Mouse (Mus musculus) left cerebral cortex, adult 2 months (tissue): ENCODE measurements at regions not wholly inside any gene's neighbourhood (a gene's known extent, or its start where the extent isn't known, plus 50 kb on each side); places are given as distances from the start of the nearest gene placed in this dataset.
A peak's percentile ranks its signal among the peaks of the same experiment; 100 is the strongest.

Experiments
- DNase-seq, 2 experiments: peaks; one replicate each; pipeline ENCODE4 v3.0.0; 2021 to 2022; ENCODE audit warnings: low spot score in 2 of 2, mixed read lengths in 1 of 2; ENCODE audit errors: extremely low spot score in 1 of 2
- H3K27ac ChIP-seq: fragments of 200-600 bp; 2 replicates; pipeline ENCODE4 v1.8.1; 2022
- H3K4me3 ChIP-seq: fragments of 200-600 bp; 2 replicates; pipeline ENCODE4 v1.8.1; 2022
- CTCF ChIP-seq: fragments of 200-600 bp; IDR thresholded peaks from 2 replicates; pipeline ENCODE4 v1.8.1; 2022; ENCODE audit warnings: antibody characterized with exemption, mild to moderate bottlenecking, moderate library complexity
- intact Hi-C: fragments of 180-260 bp; cut with DNase I; formaldehyde crosslinking; loops from one replicate; pipeline ENCODE4 v1.15.1; 2025

DNA sequence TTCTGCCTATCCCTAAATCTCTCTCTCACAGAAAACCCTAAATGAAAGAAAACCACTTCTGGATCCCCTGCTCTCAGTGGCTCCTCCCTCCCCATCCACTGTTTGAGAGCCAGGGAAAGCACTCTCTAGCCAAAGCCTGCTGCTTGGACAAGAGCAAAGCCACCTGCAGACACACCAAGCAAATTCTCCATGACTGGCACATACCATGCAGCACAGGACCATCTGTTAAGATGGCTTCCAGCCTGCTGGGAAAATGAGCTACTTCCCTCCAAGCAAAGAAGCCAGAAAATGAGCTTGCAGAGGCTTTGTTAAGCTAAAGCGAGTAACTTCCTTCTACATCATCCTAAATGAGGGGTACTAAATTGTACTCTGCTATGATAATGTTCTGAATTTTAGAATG lies 534.6 kb upstream of the Lmcd1 start:
- TF ChIP-seq CTCF, result no peak
- no peak overlapping the region for H3K4me3 ChIP-seq
- DNase-seq, result peak in 1 of 2 experiments; percentile 13
- intact Hi-C loops, result no loop called here
- H3K27ac ChIP-seq, result no peak overlapping the region

DNA sequence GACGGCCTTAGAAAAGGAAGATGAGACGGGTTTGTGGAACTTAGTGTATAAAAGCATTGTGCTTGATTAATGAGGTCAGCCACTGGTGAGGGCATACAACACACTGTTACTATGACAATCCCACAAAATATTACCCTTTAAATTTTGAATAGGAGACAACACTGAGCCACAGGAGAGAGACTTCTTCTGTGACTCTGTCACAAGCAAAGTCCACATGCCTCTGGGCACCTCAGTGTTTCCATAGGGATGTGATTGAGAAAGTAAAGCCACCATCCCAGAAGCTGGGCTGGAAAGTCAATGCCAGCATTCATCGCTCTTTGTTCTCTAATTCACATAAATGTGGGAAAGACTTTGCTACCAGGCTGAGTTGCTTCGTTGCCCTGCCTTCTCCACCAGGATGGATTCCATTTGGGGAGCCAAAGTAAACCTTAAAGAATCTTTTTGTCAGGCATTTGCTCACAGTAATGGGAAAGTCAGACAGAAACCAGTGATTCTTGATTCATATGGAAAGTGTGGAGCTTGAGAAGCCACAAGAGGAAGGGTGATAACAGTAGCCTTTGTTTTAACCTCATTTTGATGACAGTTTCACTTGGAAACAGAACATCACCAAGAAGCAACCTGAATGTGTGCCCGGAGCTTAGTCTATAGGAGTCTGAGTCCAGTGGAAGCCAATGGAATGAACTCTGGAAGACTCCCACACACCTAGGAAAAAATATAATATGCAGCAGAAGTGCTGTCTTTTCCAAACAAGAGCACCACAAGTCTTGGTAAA lies 491.7 kb upstream of the Lmcd1 start:
- intact Hi-C loops, result no loop called here
- TF ChIP-seq CTCF, result no peak
- no peak for DNase-seq
- no peak overlapping the region for H3K27ac ChIP-seq
- H3K4me3 ChIP-seq, result no peak overlapping the region

DNA sequence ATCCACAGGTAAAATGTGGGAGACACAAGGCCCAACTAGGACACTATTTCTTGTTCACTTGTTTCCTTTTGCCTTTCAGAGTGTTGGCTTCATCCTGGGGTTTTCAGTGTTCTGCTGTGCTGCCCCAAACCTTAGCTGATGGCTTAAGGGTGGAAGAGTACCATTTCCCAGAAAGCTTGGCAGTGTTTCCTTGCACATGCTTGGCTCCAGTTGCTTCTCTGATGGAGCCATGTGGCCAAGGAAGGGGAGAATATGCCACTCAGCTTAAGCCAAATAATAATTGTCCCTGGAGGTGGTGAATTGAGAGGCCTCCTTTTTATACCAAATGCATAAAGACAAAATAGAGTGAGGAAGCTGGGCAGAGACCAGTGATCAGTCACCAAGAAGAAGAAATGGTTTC lies 464.9 kb upstream of the Lmcd1 start:
- intact Hi-C loops, result no loop called here
- no peak for DNase-seq
- Histone ChIP-seq H3K27ac (no peak overlapping the region), H3K4me3 (no peak overlapping the region)
- no peak for TF ChIP-seq CTCF

DNA sequence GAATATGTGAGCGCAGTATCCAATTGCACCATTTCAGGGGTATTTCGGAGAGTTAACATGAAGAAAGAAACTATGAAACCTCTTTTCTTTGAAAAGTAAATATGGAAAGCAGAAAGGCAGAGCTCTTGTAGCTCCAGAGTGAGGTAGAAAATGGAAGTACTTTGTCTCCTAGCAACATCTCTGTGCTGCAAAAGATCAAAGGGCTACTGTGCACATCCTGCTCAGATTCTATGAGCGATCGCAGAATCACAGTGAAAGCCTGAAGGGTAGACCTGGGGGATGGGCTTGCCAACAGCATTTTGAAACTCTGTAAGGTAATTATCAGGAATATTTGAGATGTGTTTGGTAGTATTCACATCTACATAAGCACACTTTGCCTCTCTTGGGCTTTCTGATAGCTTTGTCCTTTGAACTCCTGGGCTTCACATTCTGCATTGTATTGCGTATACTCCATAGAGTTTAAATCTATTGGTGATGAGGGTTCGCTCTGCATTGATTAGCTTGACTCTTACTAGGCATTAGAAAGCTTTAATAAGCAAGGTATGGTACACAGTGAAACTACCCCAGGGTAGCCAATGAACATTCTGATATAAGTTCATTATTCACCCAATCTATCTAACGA lies 459.5 kb upstream of the Lmcd1 start:
- TF ChIP-seq CTCF, result no peak
- intact Hi-C loops, result no loop called here
- DNase-seq, result no peak
- Histone ChIP-seq H3K27ac (no peak overlapping the region), H3K4me3 (no peak overlapping the region)

DNA sequence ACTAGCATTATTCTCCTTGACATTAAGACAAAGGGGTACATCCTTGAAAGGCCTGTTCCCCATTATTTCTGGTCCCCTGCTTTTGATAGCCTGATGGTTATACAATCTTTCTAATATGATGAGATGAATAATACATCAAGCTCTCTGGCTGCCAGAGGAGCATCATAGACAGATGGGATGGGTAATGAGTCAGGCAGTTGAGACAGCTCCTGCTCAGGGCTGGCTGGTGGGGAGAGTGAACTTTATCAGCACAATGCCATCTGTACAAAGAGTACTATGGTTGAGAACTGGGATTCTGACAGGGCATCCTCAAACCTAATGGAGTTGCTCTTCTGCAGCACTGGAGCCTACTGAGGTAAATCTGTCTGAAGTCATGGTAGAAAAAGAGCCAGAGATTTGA lies 458.4 kb upstream of the Lmcd1 start:
- Histone ChIP-seq H3K4me3 (no peak overlapping the region), H3K27ac (no peak overlapping the region)
- TF ChIP-seq CTCF, result no peak
- no peak for DNase-seq
- intact Hi-C loops, result no loop called here

DNA sequence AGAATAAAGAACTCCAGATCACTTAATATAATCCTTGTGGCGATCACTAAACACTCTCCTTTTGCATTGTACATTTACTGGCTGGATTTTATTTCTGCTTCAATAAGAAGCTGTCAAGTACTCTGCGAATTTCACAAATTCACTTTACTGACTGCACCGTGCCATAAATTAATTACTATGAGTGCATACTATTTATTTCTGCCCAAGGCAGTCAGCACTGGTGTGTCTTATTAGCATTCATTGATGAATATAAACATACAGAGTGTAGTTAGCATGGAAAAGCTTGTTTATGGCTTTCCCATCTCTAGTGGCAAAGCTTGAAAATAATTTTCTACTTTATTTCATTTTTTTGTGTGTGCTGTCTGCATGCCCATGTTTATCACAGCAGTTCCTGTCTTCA lies 453.3 kb upstream of the Lmcd1 start:
- H3K27ac ChIP-seq, result no peak overlapping the region
- DNase-seq, result no peak
- no peak for TF ChIP-seq CTCF
- no peak overlapping the region for H3K4me3 ChIP-seq
- intact Hi-C loops, result no loop called here

DNA sequence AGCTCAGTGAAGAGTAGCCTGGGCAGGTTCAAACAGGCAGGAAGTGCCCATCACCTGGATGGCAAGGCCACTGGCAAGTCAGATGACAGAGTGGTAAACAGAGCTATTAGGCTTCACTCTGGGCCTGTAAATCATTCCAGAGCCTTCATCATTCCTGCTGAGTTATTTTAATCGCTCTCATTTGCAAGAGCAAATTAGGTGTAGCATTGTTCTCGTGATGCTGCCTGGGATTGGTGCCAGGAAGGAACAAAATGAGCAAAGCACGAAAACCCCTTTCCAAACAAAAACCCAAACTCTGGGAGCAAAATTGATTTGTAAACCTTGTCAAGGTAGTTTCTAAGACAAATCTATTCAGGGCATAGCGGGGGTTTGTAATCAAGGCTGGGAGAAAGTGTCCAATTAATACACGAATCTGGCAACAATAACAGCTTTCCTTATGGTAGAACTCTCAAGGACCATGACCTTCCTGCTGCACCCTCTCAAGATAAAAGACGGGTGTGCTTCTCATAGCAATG lies 429.2 kb upstream of the Lmcd1 start:
- TF ChIP-seq CTCF, result no peak
- Histone ChIP-seq H3K27ac (no peak overlapping the region), H3K4me3 (no peak overlapping the region)
- intact Hi-C loops, result no loop called here
- DNase-seq, result peak in 1 of 2 experiments; percentile 20

DNA sequence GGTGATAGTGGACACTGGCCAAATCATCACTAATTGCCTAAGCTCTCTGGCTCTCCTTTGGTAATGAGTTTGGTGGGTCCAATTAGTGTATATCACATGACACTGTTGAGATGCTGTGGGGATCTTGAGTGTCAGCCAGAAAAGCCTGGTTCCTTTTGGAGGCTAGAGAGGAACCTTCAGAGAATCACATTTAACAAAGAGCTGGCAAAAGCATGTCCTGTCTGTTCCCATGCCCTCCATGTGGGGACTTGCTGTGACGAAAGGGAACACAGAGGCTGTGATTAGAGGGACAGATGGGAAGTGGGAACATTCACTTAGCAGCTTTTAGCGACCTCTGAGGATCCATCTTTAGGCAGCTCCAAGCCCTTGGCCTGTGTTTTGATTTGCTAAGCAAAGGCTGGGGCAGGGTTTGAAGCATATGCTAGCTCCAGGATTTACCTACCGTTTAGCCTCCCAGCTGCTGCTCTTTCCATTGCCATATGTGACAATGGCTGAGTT lies 407.4 kb upstream of the Lmcd1 start:
- no peak overlapping the region for H3K27ac ChIP-seq
- DNase-seq, result peak in 1 of 2 experiments; percentile 10
- no peak for TF ChIP-seq CTCF
- no peak overlapping the region for H3K4me3 ChIP-seq
- intact Hi-C loops, result no loop called here

DNA sequence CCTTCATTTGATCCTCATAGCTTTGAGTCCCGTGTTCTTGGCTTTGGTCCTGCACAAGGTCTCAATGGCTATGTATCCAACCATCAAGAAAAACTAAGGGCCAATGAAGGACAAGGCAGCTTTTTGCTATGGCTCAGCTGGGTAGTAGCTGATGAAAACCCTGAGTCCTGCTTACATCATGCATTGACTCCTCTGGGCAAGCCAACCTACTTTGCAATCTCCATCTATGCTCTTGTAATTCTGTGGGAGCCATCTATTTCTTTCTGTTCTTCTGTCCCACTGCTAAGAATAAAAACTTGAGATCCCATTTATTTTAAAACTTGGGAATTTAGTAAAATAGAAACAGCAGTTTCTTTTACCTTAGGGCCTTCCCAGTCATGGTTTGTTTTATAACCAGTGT lies 391.0 kb upstream of the Lmcd1 start:
- no peak for DNase-seq
- intact Hi-C loops, result no loop called here
- Histone ChIP-seq H3K27ac (no peak overlapping the region), H3K4me3 (no peak overlapping the region)
- TF ChIP-seq CTCF, result no peak

DNA sequence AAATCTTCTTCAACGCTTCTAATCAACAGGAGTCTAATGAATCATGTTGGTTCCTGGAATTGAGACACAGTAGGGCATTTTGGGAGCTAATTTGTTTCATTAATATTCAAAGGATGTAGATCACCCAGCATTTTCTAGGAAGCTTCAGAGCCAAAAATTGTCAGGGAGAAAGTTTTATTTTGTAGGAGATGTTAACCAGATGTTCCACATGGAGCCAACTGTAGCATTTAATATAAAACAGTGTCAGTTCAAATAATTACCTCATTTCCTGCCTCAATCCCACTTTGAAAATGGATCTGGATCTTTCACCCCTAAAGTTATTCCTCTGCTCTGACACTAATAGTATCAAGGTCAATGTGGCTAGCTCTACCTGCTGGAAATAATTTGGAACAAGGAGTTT lies 389.6 kb upstream of the Lmcd1 start:
- Histone ChIP-seq H3K4me3 (no peak overlapping the region), H3K27ac (no peak overlapping the region)
- TF ChIP-seq CTCF, result no peak
- DNase-seq, result no peak
- intact Hi-C loops, result no loop called here

DNA sequence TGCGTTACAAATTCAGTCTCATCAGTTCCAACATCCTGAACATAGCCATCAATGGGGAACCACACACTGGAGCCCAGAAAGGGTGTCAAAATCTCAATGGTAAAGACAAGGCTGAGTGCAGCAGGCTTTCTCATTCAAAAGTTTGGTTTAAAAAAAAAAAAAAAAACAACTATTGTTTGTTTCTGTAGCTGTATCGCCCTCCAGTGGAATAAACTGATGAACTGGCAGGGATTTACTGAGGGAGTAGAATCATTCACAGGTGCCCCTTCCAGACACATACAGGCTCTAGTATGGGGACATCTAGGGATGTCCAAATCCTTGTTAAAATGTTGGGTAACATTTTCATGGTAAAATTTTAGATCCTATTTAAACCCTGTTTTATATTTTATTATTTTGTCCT lies 361.6 kb upstream of the Lmcd1 start:
- H3K27ac ChIP-seq, result no peak overlapping the region
- TF ChIP-seq CTCF, result peak; percentile 44
- intact Hi-C loops, result no loop called here
- no peak for DNase-seq
- H3K4me3 ChIP-seq, result no peak overlapping the region

DNA sequence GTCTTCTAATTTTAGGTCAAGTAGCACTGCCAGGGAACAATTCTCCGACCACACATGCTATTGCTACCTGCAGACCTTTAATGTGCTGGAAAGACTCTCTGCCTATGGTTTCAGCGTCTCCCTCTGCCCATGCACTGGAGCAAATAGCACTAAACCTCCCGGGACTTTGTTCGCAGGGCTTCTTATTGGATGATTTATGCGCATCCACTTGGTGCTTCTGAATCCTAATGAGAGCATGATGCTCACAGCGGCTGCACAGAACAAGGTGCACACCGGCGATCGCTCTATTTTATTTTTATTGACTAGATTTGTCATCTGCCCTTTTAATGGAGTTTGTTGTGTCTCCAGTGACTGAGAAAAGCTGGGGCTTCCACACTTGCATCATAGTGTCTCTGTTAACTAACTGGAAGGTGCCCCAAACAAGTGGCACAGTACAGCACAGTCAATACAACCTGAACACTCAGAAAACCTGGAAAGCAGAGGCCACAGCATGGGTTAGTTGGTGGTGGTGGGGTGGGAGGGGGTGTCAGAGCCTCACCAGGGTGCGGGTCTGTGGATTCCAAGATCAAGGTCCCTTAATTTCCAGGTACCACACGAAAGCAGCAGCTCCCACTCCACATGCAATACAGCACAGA lies 359.7 kb upstream of the Lmcd1 start:
- no peak for DNase-seq
- intact Hi-C loops, result no loop called here
- H3K27ac ChIP-seq, result no peak overlapping the region
- H3K4me3 ChIP-seq, result no peak overlapping the region
- no peak for TF ChIP-seq CTCF
